Comparison of ENCODE assay signal across 8 mouse cellular contexts in the genomic region with DNA sequence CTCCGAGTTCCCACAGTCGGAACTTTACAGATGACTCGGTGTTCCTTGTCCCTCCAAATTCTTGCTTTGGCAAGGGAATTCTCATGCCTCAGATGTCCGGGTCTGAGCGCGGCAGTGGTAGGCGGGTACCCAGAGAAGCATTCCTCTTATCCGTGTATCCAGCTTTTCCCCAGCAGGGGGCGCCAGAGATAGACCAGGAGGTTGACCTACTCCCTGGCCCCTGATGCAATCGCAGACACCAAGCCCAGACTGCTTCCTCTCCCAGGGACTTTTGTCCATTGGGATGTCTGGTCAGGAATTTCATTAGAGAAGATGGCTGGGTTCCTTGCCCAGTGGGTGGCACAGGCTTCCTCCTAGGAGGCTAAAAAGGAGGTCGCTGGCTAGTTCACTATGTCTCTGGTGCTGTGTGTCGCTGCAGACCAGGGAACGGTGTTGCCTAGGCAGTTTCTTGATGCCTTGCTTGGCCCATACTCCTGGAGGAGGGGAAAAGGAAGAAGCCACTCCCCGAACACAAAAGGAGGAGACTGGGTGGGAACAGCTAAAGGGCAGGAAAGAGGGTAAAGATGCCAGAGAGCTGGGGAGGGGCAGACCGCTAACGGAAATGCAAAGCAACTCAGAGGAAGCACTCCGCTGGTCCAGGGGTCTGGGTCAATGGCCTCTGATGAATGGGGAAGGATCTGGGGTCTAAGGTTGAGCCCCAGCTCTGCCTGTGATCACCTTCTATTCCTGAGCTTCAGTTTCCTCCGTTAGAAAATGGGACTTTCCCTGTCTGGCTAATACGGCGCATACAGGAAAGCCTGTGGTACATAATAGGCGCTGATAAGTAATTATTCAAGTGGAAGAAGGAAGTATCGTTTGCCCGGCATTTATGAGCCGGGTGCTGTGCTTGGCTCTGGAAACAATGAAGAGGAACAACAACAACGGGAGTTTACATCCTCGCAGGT. TPM values are rescaled to one million over a fixed set of nuclear protein-coding genes. Genes with fewer than 3 reads are reported as not detected.
DNase-seq lines count a peak whose midpoint lies in the region; ATAC-seq and TF ChIP-seq lines count a peak whose summit lies in the region.

No protein-coding gene starts in this region.

- TF ChIP-seq RAD21 in MEL (IDR thresholded peaks at IDR 0.05; ENCODE audit: low read depth, low read length): peak; percentile 51

- ATAC-seq in hematopoietic stem cell, adult 5-6 weeks (replicated peaks in 1 of 2; ENCODE audit: insufficient read depth in 1 of 2, low FRiP score in 2 of 2, low TSS enrichment in 1 of 2, low read depth in 1 of 2, poor library complexity in 2 of 2, severe bottlenecking in 2 of 2): peak; percentile 56 to 68
- ATAC-seq in lung, embryonic 14.5 days (ENCODE audit: insufficient read depth): peak; percentile 81

- peaks cover 0 to 5% of the 10 kb centered on the region in 2 experiments; a peak in 2 of 4 replicates for H3K4me1 ChIP-seq in MEL (ENCODE audit: control insufficient read depth in 1 of 2, insufficient read depth in 2 of 2, low read length in 2 of 2)
- peaks cover 25% of the 10 kb centered on the region for H3K4me1 ChIP-seq in cerebellum, adult 2 months (ENCODE audit: control insufficient read depth, insufficient read depth, low read length)
- peaks cover 3% of the 10 kb centered on the region; the same call in 1 of the 2 replicates for H3K4me1 ChIP-seq in lung, embryonic 14.5 days (ENCODE audit: insufficient read depth)
- peaks cover 30% of the 10 kb centered on the region for H3K4me1 ChIP-seq in olfactory bulb, adult 2 months (ENCODE audit: control insufficient read depth, insufficient read depth, low read length)
- peaks cover 5% of the 10 kb centered on the region for H3K4me1 ChIP-seq in thymus, adult 2 months (replicated peaks; ENCODE audit: control insufficient read depth, insufficient read depth, low read length)

- H3K79me2 ChIP-seq in MEL (ENCODE audit: control insufficient read depth, insufficient read depth, low read length, poor library complexity): no peaks in the 10 kb centered on the region

- peak overlapping the region; percentile 80 for H3K27ac ChIP-seq in MEL (ENCODE audit: control insufficient read depth, low read depth, low read length)
- H3K27ac ChIP-seq in cerebellum, adult 2 months (ENCODE audit: insufficient read depth, low read length): peak overlapping the region; percentile 79
- H3K27ac ChIP-seq in lung, embryonic 14.5 days (ENCODE audit: low read depth): 0 out of 2 replicates have a peak overlapping the region, but pooled peaks have one; percentile 26
- H3K27ac ChIP-seq in olfactory bulb, adult 2 months (ENCODE audit: insufficient read depth, low read depth, low read length): no peak overlapping the region
- H3K27ac ChIP-seq in thymus, adult 2 months (ENCODE audit: control insufficient read depth, insufficient read depth, low read length): no peak overlapping the region

- H3K27me3 ChIP-seq in MEL (ENCODE audit: control insufficient read depth in 1 of 2, insufficient read depth in 2 of 2, low read length in 2 of 2): peaks cover 0 to 1% of the 10 kb centered on the region in 2 experiments; a peak in 1 of 4 replicates
- H3K27me3 ChIP-seq in cerebellum, adult 2 months (ENCODE audit: control insufficient read depth, insufficient read depth, low read length): no peaks in the 10 kb centered on the region
- peaks cover 24% of the 10 kb centered on the region for H3K27me3 ChIP-seq in lung, embryonic 14.5 days (ENCODE audit: insufficient read depth, low read length)
- peaks cover 11% of the 10 kb centered on the region; the same call in 1 of the 2 replicates for H3K27me3 ChIP-seq in thymus, adult 2 months (ENCODE audit: control insufficient read depth, insufficient read depth, low read length)

- TF ChIP-seq CTCF in MEL (IDR thresholded peaks at IDR 0.05 in 2 of 3, conservative IDR thresholded peaks at IDR 0.05 in 1 of 3; ENCODE audit: control insufficient read depth in 1 of 3, insufficient read depth in 1 of 3, low read depth in 2 of 3, low read length in 3 of 3, poor library complexity in 1 of 3, severe bottlenecking in 1 of 3): peak; percentile 80 to 86 (median 83)
- peak; percentile 81 for TF ChIP-seq CTCF in cerebellum, adult 2 months (IDR thresholded peaks at IDR 0.05; ENCODE audit: borderline replicate concordance, insufficient read depth, low read depth, low read length)
- peak; percentile 91 for TF ChIP-seq CTCF in lung, embryonic 14.5 days (IDR thresholded peaks at IDR 0.05; ENCODE audit: low read depth)
- peak; percentile 77 for TF ChIP-seq CTCF in olfactory bulb, adult 2 months (IDR thresholded peaks at IDR 0.05; ENCODE audit: insufficient read depth, low read depth, low read length)
- TF ChIP-seq CTCF in thymus, adult 2 months (IDR thresholded peaks at IDR 0.05; ENCODE audit: borderline replicate concordance, control insufficient read depth, extremely low read depth, insufficient read depth, low read length, poor library complexity): peak; percentile 90

- peak; percentile 53 to 55; a peak in 2 of 4 replicates for TF ChIP-seq EP300 in MEL (IDR thresholded peaks at IDR 0.05; ENCODE audit: low read depth in 1 of 2, low read length in 2 of 2)

- 17% methylated on average over 26 of the region's 26 CpGs for WGBS in cerebellum, adult 2 months
- 22% methylated on average over 26 of the region's 26 CpGs for WGBS in lung, embryonic 14.5 days
- 13% methylated on average over 26 of the region's 26 CpGs for WGBS in olfactory bulb, adult 2 months
- WGBS in thymus, adult 2 months: 2% methylated on average over 26 of the region's 26 CpGs

- TF ChIP-seq POLR2A in MEL (IDR thresholded peaks at IDR 0.05; ENCODE audit: control insufficient read depth in 1 of 2, insufficient read depth in 1 of 2, low read depth in 1 of 2, low read length in 2 of 2, poor library complexity in 1 of 2): peak; percentile 17 to 53; a peak in 1 of 4 replicates
- 0 out of 2 replicates have a peak, but pooled peaks have one; percentile 11 for TF ChIP-seq POLR2A in cerebellum, adult 2 months (IDR thresholded peaks at IDR 0.05; ENCODE audit: borderline replicate concordance, insufficient read depth, low read length)
- no peak for TF ChIP-seq POLR2A in olfactory bulb, adult 2 months (IDR thresholded peaks at IDR 0.05; ENCODE audit: insufficient read depth, low read depth, low read length)
- TF ChIP-seq POLR2A in thymus, adult 2 months (IDR thresholded peaks at IDR 0.05; ENCODE audit: control insufficient read depth, extremely low read depth, insufficient read depth, low read length, poor library complexity): no peak

- no peaks in the 10 kb centered on the region; a peak in 1 of 4 replicates for H3K36me3 ChIP-seq in MEL (ENCODE audit: control insufficient read depth in 1 of 2, insufficient read depth in 2 of 2, low read length in 2 of 2)
- no peaks in the 10 kb centered on the region for H3K36me3 ChIP-seq in lung, embryonic 14.5 days (ENCODE audit: insufficient read depth)
- H3K36me3 ChIP-seq in thymus, adult 2 months (ENCODE audit: control insufficient read depth, insufficient read depth, low read length): no peaks in the 10 kb centered on the region

- peak overlapping the region; percentile 55 for H3K4me2 ChIP-seq in lung, embryonic 14.5 days

- no peaks in the 10 kb centered on the region for H3K9me3 ChIP-seq in MEL (replicated peaks; ENCODE audit: insufficient read depth, low read length)
- no peaks in the 10 kb centered on the region for H3K9me3 ChIP-seq in lung, embryonic 14.5 days (ENCODE audit: low read depth, low read length)

- peak; percentile 92 for DNase-seq in MEL (ENCODE audit: low read depth, low spot score)
- peak; percentile 93 to 97 for DNase-seq in cerebellum, adult 2 months
- DNase-seq in forelimb bud, embryonic 11.5 days (ENCODE audit: low read depth, low spot score): peak; percentile 90
- DNase-seq in layer of hippocampus, adult 8-10 months (ENCODE audit: low spot score in 2 of 2): peak; percentile 87 to 95
- peak; percentile 98 for DNase-seq in lung, embryonic 14.5 days
- peak; percentile 90 for DNase-seq in thymus, adult 2 months

- peak overlapping the region; percentile 55 to 70 for H3K4me3 ChIP-seq in MEL (ENCODE audit: control insufficient read depth in 1 of 2, insufficient read depth in 1 of 2, low read depth in 2 of 2, low read length in 2 of 2)
- peak overlapping the region; percentile 52 for H3K4me3 ChIP-seq in cerebellum, adult 2 months (replicated peaks; ENCODE audit: insufficient read depth, low read depth, low read length)
- H3K4me3 ChIP-seq in lung, embryonic 14.5 days (ENCODE audit: low read depth, low read length): 0 out of 2 replicates have a peak overlapping the region, but pooled peaks have one; percentile 5
- no peak overlapping the region for H3K4me3 ChIP-seq in olfactory bulb, adult 2 months (ENCODE audit: insufficient read depth, low read depth, low read length)
- H3K4me3 ChIP-seq in thymus, adult 2 months (ENCODE audit: control insufficient read depth, insufficient read depth, low read length): no peak overlapping the region

- H3K9ac ChIP-seq in MEL (ENCODE audit: control insufficient read depth, low read depth, low read length, poor library complexity, severe bottlenecking): peak overlapping the region; percentile 64
- H3K9ac ChIP-seq in lung, embryonic 14.5 days: 0 out of 2 replicates have a peak overlapping the region, but pooled peaks have one; percentile 10

RNA-seq across cellular contexts. Expression of a gene that starts 6.7 kb away (rescaled TPM):
- 0.35 and 0.52 TPM in 2 replicates for total RNA-seq in MEL (2012; rRNA removed)
- 1 to 10 TPM in 1 of 2 experiments, not detected in 1; 1.7 TPM for polyA plus RNA-seq in MEL (2012; ENCODE audit: insufficient read depth in 1 of 2, insufficient read length in 2 of 2, low read depth in 1 of 2, low replicate concordance in 2 of 2, missing spikeins in 1 of 2)
- 278 and 294 TPM in 2 replicates for polyA plus RNA-seq in cerebellum, adult 2 months (2012; rRNA removed)
- not detected in 2 replicates for total RNA-seq in hematopoietic stem cell, adult 5-6 weeks (2017)
- 100 to 1,000 TPM; 109 to 118 (median 114) TPM for total RNA-seq in layer of hippocampus, adult 8-10 months (2022)
- polyA plus RNA-seq in lung, embryonic 14.5 days (2014; fragmentation: Nextera tagmentation; extraction: Ambion mirVana): 2.4 and 2.6 TPM in 2 replicates
- polyA plus RNA-seq in olfactory bulb, adult 2 months (2012; ENCODE audit: insufficient read depth, insufficient read length, low replicate concordance, missing spikeins): not detected in 2 replicates
- 0.50 and 0.58 TPM in 2 replicates for polyA plus RNA-seq in thymus, adult 2 months (2012; rRNA removed)

RNA-seq across cellular contexts. Expression of a gene that starts 29.5 kb away (rescaled TPM):
- total RNA-seq in MEL (2012; rRNA removed): 146 and 167 TPM in 2 replicates
- 100 to 1,000 TPM in 1 of 2 experiments, not detected in 1; 156 TPM for polyA plus RNA-seq in MEL (2012; ENCODE audit: insufficient read depth in 1 of 2, insufficient read length in 2 of 2, low read depth in 1 of 2, low replicate concordance in 2 of 2, missing spikeins in 1 of 2)
- 66.0 and 80.2 TPM in 2 replicates for polyA plus RNA-seq in cerebellum, adult 2 months (2012; rRNA removed)
- 225 and 241 TPM in 2 replicates for total RNA-seq in hematopoietic stem cell, adult 5-6 weeks (2017)
- 100 to 1,000 TPM in 1 of 4 experiments, 10 to 100 TPM in 3; 80.4 to 100 (median 89.0) TPM for total RNA-seq in layer of hippocampus, adult 8-10 months (2022)
- polyA plus RNA-seq in lung, embryonic 14.5 days (2014; fragmentation: Nextera tagmentation; extraction: Ambion mirVana): 72.4 and 81.1 TPM in 2 replicates
- 76.8 TPM in 1 of 2 replicates, not detected in the other for polyA plus RNA-seq in olfactory bulb, adult 2 months (2012; ENCODE audit: insufficient read depth, insufficient read length, low replicate concordance, missing spikeins)
- polyA plus RNA-seq in thymus, adult 2 months (2012; rRNA removed): 95.0 and 98.5 TPM in 2 replicates

RNA-seq across cellular contexts. Expression of a gene that starts 48.2 kb away (rescaled TPM):
- 166 and 208 TPM in 2 replicates for total RNA-seq in MEL (2012; rRNA removed)
- 100 to 1,000 TPM; 103 to 388 TPM for polyA plus RNA-seq in MEL (2012; ENCODE audit: insufficient read depth in 1 of 2, insufficient read length in 2 of 2, low read depth in 1 of 2, low replicate concordance in 2 of 2, missing spikeins in 1 of 2)
- 168 and 177 TPM in 2 replicates for polyA plus RNA-seq in cerebellum, adult 2 months (2012; rRNA removed)
- total RNA-seq in hematopoietic stem cell, adult 5-6 weeks (2017): 67.4 and 94.4 TPM in 2 replicates
- total RNA-seq in layer of hippocampus, adult 8-10 months (2022): 100 to 1,000 TPM in 2 of 4 experiments, 10 to 100 TPM in 2; 89.0 to 104 (median 99.1) TPM
- 111 TPM in 2 replicates for polyA plus RNA-seq in lung, embryonic 14.5 days (2014; fragmentation: Nextera tagmentation; extraction: Ambion mirVana)
- not detected in 2 replicates for polyA plus RNA-seq in olfactory bulb, adult 2 months (2012; ENCODE audit: insufficient read depth, insufficient read length, low replicate concordance, missing spikeins)
- polyA plus RNA-seq in thymus, adult 2 months (2012; rRNA removed): 166 and 189 TPM in 2 replicates

RNA-seq across cellular contexts. Expression of a gene that starts 52.7 kb away (rescaled TPM):
- 15.8 and 18.6 TPM in 2 replicates for total RNA-seq in MEL (2012; rRNA removed)
- polyA plus RNA-seq in MEL (2012; ENCODE audit: insufficient read depth in 1 of 2, insufficient read length in 2 of 2, low read depth in 1 of 2, low replicate concordance in 2 of 2, missing spikeins in 1 of 2): 10 to 100 TPM in 1 of 2 experiments, not detected in 1; 25.7 TPM
- 34.0 and 36.1 TPM in 2 replicates for polyA plus RNA-seq in cerebellum, adult 2 months (2012; rRNA removed)
- total RNA-seq in hematopoietic stem cell, adult 5-6 weeks (2017): 12.8 and 14.2 TPM in 2 replicates
- total RNA-seq in layer of hippocampus, adult 8-10 months (2022): 10 to 100 TPM; 26.9 to 29.3 (median 27.6) TPM
- 41.9 and 45.4 TPM in 2 replicates for polyA plus RNA-seq in lung, embryonic 14.5 days (2014; fragmentation: Nextera tagmentation; extraction: Ambion mirVana)
- polyA plus RNA-seq in olfactory bulb, adult 2 months (2012; ENCODE audit: insufficient read depth, insufficient read length, low replicate concordance, missing spikeins): not detected in 2 replicates
- 67.3 and 68.6 TPM in 2 replicates for polyA plus RNA-seq in thymus, adult 2 months (2012; rRNA removed)

Comparison
In these comparisons a context has a peak if more than half of its experiments do, and no peak if none do; other contexts are left out.
1. H3K27ac ChIP-seq: peak in MEL (single experiment), cerebellum, adult 2 months (single experiment) and lung, embryonic 14.5 days (single experiment); none in olfactory bulb, adult 2 months (single experiment) and thymus, adult 2 months (single experiment).
2. H3K4me3 ChIP-seq: peak in MEL (2 of 2), cerebellum, adult 2 months (single experiment) and lung, embryonic 14.5 days (single experiment); none in olfactory bulb, adult 2 months (single experiment) and thymus, adult 2 months (single experiment).
3. POLR2A ChIP-seq: peak in MEL (2 of 2) and cerebellum, adult 2 months (single experiment); none in olfactory bulb, adult 2 months (single experiment) and thymus, adult 2 months (single experiment).
4. RNA of a gene that starts 6.7 kb away (polyA plus RNA-seq): 278 to 294 TPM in cerebellum, adult 2 months; 2.4 to 2.6 TPM in lung, embryonic 14.5 days, 1.7 TPM in MEL, 0.50 to 0.58 TPM in thymus, adult 2 months and not detected in olfactory bulb, adult 2 months; every median in the first group is over 10 times any median in the second.
5. RNA of a gene that starts 48.2 kb away (polyA plus RNA-seq): 103 to 388 TPM in MEL, 168 to 177 TPM in cerebellum, adult 2 months, 166 to 189 TPM in thymus, adult 2 months and 111 TPM in lung, embryonic 14.5 days; not detected in olfactory bulb, adult 2 months; every median in the first group is over 100 times any median in the second.
6. Peak in every context shown above with its lines, with median percentiles within 50 percentile points of each other: DNase-seq and CTCF ChIP-seq.